Comparison of ENCODE assay signal across 24 mouse cellular contexts in the genomic region with DNA sequence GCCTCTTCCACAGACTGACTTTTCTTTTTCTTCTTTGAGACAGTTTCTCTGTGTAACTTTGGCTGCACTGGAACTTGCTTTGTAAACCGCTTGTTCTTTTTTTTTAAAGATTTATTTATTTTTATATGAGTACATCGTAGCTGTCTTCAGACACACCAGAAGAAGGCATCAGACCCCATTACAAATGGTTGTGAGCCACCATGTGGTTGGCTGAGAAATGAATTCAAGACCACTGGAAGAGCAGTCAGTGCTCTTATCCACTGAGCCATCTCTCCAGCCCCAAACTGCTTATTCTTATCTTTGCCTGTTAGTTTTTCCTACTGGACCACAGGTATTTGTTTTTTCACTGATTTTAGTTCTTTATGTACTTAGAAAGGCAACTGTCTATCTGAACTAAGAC. TPM values are rescaled to one million over a fixed set of nuclear protein-coding genes. Genes with fewer than 3 reads are reported as not detected.
DNase-seq lines count a peak whose midpoint lies in the region; ATAC-seq and TF ChIP-seq lines count a peak whose summit lies in the region.
"Had no signal": no experiment of that assay in that cellular context is flagged by ENCODE, and none has a peak within 500 bp of the region (broad histone marks: within the 10 kb centered on the region; RNA-seq: fewer than 3 reads in every experiment).

No protein-coding gene starts in this region.

- H3K4me2 ChIP-seq in hindbrain, postnatal 0 days (ENCODE audit: low read depth, low read length): no peak overlapping the region
- no peak overlapping the region for H3K4me2 ChIP-seq in hindbrain, embryonic 11.5 days (replicated peaks; ENCODE audit: low read depth, low read length)
- H3K4me2 ChIP-seq in lung, postnatal 0 days (replicated peaks; ENCODE audit: low read depth, low read length): no peak overlapping the region
- H3K4me2 ChIP-seq: embryonic facial prominence, embryonic 12.5 days; embryonic facial prominence, embryonic 15.5 days; forebrain, embryonic 15.5 days; heart, embryonic 11.5 days; hindbrain, embryonic 13.5 days had no signal

- H3K4me1 ChIP-seq in hindbrain, postnatal 0 days (ENCODE audit: insufficient read depth, low read length): no peaks in the 10 kb centered on the region
- H3K4me1 ChIP-seq in hindbrain, embryonic 11.5 days (replicated peaks; ENCODE audit: control insufficient read depth, insufficient read depth, low read length): no peaks in the 10 kb centered on the region
- no peaks in the 10 kb centered on the region for H3K4me1 ChIP-seq in lung, postnatal 0 days (ENCODE audit: insufficient read depth, low read depth, low read length)
- H3K4me1 ChIP-seq in lung, adult 2 months (ENCODE audit: control insufficient read depth, insufficient read depth, low read length): no peaks in the 10 kb centered on the region
- H3K4me1 ChIP-seq: embryonic facial prominence, embryonic 12.5 days; embryonic facial prominence, embryonic 15.5 days; hindbrain, embryonic 13.5 days had no signal

- DNase-seq in hindbrain, postnatal 0 days (ENCODE audit: low spot score): no peak
- DNase-seq in hindbrain, embryonic 11.5 days (ENCODE audit: low spot score): no peak
- no peak for DNase-seq in lung, postnatal 0 days (ENCODE audit: low spot score)
- no peak for DNase-seq in lung, adult 2 months
- DNase-seq in testis, postnatal 10 days (ENCODE audit: low spot score): peak; percentile 12
- no peak for DNase-seq in testis, postnatal 14 days (ENCODE audit: low spot score)
- DNase-seq in gastrocnemius, postnatal 10 days: no peak
- DNase-seq: adrenal gland, adult 2 months; adrenal gland, postnatal 14 days; B cell, adult 2 months; cerebellum, adult 11 months; cerebellum, adult 2 months; cerebellum, adult 9-11 months; cerebellum, postnatal 25 days; gastrocnemius, postnatal 14 days had no signal

- peak; percentile 24; the same call in 1 of the 2 replicates for TF ChIP-seq CTCF in hindbrain, postnatal 0 days (IDR thresholded peaks at IDR 0.05; ENCODE audit: low read depth)
- TF ChIP-seq CTCF in lung, postnatal 0 days (IDR thresholded peaks at IDR 0.05): peak; percentile 25; the same call in 1 of the 2 replicates
- TF ChIP-seq CTCF in lung, adult 2 months (IDR thresholded peaks at IDR 0.05; ENCODE audit: insufficient read depth, low read length): no peak

- H3K9ac ChIP-seq in hindbrain, postnatal 0 days (replicated peaks; ENCODE audit: low read length): no peak overlapping the region
- H3K9ac ChIP-seq in hindbrain, embryonic 11.5 days (ENCODE audit: low read depth, low read length): no peak overlapping the region
- H3K9ac ChIP-seq in lung, postnatal 0 days (replicated peaks; ENCODE audit: low read depth): no peak overlapping the region
- H3K9ac ChIP-seq: embryonic facial prominence, embryonic 12.5 days; embryonic facial prominence, embryonic 15.5 days; forebrain, embryonic 15.5 days; hindbrain, embryonic 13.5 days had no signal

- no peak overlapping the region for H3K27ac ChIP-seq in hindbrain, postnatal 0 days
- H3K27ac ChIP-seq in hindbrain, embryonic 11.5 days (ENCODE audit: low read depth, low read length): no peak overlapping the region
- H3K27ac ChIP-seq in lung, postnatal 0 days (ENCODE audit: low read length): no peak overlapping the region
- H3K27ac ChIP-seq: embryonic facial prominence, embryonic 12.5 days; embryonic facial prominence, embryonic 15.5 days; forebrain, embryonic 15.5 days; hindbrain, embryonic 13.5 days had no signal

- H3K36me3 ChIP-seq in hindbrain, postnatal 0 days (ENCODE audit: insufficient read depth, low read length): peaks cover 24% of the 10 kb centered on the region
- H3K36me3 ChIP-seq in hindbrain, embryonic 11.5 days (ENCODE audit: control insufficient read depth, insufficient read depth, low read length): peaks cover 5% of the 10 kb centered on the region; the same call in 1 of the 2 replicates
- H3K36me3 ChIP-seq in lung, postnatal 0 days (ENCODE audit: insufficient read depth, low read length): peaks cover 36% of the 10 kb centered on the region

- no peak for ATAC-seq in hindbrain, postnatal 0 days
- no peak for ATAC-seq in hindbrain, embryonic 11.5 days (ENCODE audit: low FRiP score)
- no peak for ATAC-seq in lung, postnatal 0 days
- ATAC-seq: forebrain, embryonic 15.5 days; hindbrain, embryonic 16.5 days had no signal

- TF ChIP-seq POLR2A in lung, adult 2 months (IDR thresholded peaks at IDR 0.05; ENCODE audit: borderline replicate concordance, extremely low read depth, low read depth, low read length): no peak

- no peak for TF ChIP-seq EP300 in lung, postnatal 0 days (IDR thresholded peaks at IDR 0.05)

- no peaks in the 10 kb centered on the region for H3K27me3 ChIP-seq in hindbrain, postnatal 0 days (ENCODE audit: insufficient read depth, low read length)
- H3K27me3 ChIP-seq in hindbrain, embryonic 11.5 days (ENCODE audit: control insufficient read depth, insufficient read depth, low read length): no peaks in the 10 kb centered on the region
- no peaks in the 10 kb centered on the region for H3K27me3 ChIP-seq in lung, postnatal 0 days (replicated peaks; ENCODE audit: insufficient read depth, low read length)
- H3K27me3 ChIP-seq: embryonic facial prominence, embryonic 12.5 days; embryonic facial prominence, embryonic 15.5 days; forebrain, embryonic 15.5 days; hindbrain, embryonic 13.5 days had no signal

- WGBS in hindbrain, postnatal 0 days: 68% methylated on average over 2 of the region's 2 CpGs
- 96% methylated on average over 2 of the region's 2 CpGs for WGBS in hindbrain, embryonic 11.5 days
- 82% methylated on average over 2 of the region's 2 CpGs for WGBS in lung, postnatal 0 days
- 79% methylated on average over 2 of the region's 2 CpGs for WGBS in lung, adult 2 months

- H3K9me3 ChIP-seq in hindbrain, postnatal 0 days (ENCODE audit: low read length): no peaks in the 10 kb centered on the region
- H3K9me3 ChIP-seq in hindbrain, embryonic 11.5 days (ENCODE audit: control insufficient read depth, low read length): no peaks in the 10 kb centered on the region
- no peaks in the 10 kb centered on the region for H3K9me3 ChIP-seq in lung, postnatal 0 days (ENCODE audit: low read length)
- H3K9me3 ChIP-seq: embryonic facial prominence, embryonic 12.5 days; embryonic facial prominence, embryonic 15.5 days; forebrain, embryonic 15.5 days; hindbrain, embryonic 13.5 days had no signal

- H3K4me3 ChIP-seq in hindbrain, postnatal 0 days (ENCODE audit: low read length): no peak overlapping the region
- no peak overlapping the region for H3K4me3 ChIP-seq in hindbrain, embryonic 11.5 days (ENCODE audit: low read depth, low read length)
- no peak overlapping the region for H3K4me3 ChIP-seq in lung, postnatal 0 days (ENCODE audit: low read depth, low read length)
- no peak overlapping the region for H3K4me3 ChIP-seq in lung, adult 2 months (replicated peaks; ENCODE audit: extremely low read depth, low read depth, low read length)
- H3K4me3 ChIP-seq: embryonic facial prominence, embryonic 12.5 days; embryonic facial prominence, embryonic 15.5 days; forebrain, embryonic 15.5 days; hindbrain, embryonic 13.5 days had no signal

RNA-seq across cellular contexts. Expression of a gene that starts 31.3 kb away (rescaled TPM):
- total RNA-seq in hindbrain, postnatal 0 days (2014; rRNA removed): 21.2 and 21.9 TPM in 2 replicates
- polyA plus RNA-seq in hindbrain, postnatal 0 days (2015; fragmentation: Nextera tagmentation; extraction: Ambion mirVana): 25.5 and 27.5 TPM in 2 replicates
- polyA plus RNA-seq in hindbrain, embryonic 11.5 days (2014; fragmentation: Nextera tagmentation; extraction: Ambion mirVana): 45.9 and 48.8 TPM in 2 replicates
- polyA plus RNA-seq in lung, postnatal 0 days (2015; fragmentation: Nextera tagmentation; extraction: Ambion mirVana): 26.9 and 28.5 TPM in 2 replicates
- 6.7 and 9.9 TPM in 2 replicates for polyA plus RNA-seq in lung, adult 2 months (2012; rRNA removed)
- 10 to 100 TPM; 17.9 to 20.8 TPM for total RNA-seq in gastrocnemius, postnatal 10 days (2021)

RNA-seq across cellular contexts. Expression of a gene that starts 34.2 kb away (rescaled TPM):
- total RNA-seq in hindbrain, postnatal 0 days (2014; rRNA removed): 8.6 and 9.7 TPM in 2 replicates
- 12.8 and 14.7 TPM in 2 replicates for polyA plus RNA-seq in hindbrain, postnatal 0 days (2015; fragmentation: Nextera tagmentation; extraction: Ambion mirVana)
- polyA plus RNA-seq in hindbrain, embryonic 11.5 days (2014; fragmentation: Nextera tagmentation; extraction: Ambion mirVana): 4.9 and 5.3 TPM in 2 replicates
- polyA plus RNA-seq in lung, postnatal 0 days (2015; fragmentation: Nextera tagmentation; extraction: Ambion mirVana): 1.5 and 1.7 TPM in 2 replicates
- 0.04 and 0.05 TPM in 2 replicates for polyA plus RNA-seq in lung, adult 2 months (2012; rRNA removed)
- 1 to 10 TPM in 1 of 2 experiments, under 1 TPM in 1; 0.73 to 1.6 TPM for total RNA-seq in gastrocnemius, postnatal 10 days (2021)
- total RNA-seq: common myeloid progenitor, adult 5-6 weeks; hematopoietic stem cell, adult 5-6 weeks; MEL had no signal
- polyA plus RNA-seq: adrenal gland, adult 2 months had no signal
